Mouse (Mus musculus) intestine, embryonic 16.5 days (tissue): ENCODE results near the gene Gm10681. TPM values are rescaled to one million over a fixed set of nuclear protein-coding genes. Genes with fewer than 3 reads are reported as not detected.
"Not testable (repeated sequence)": the region's sequence is repeated elsewhere in the genome, so short reads cannot be mapped to it uniquely, and the experiment has no call there.

Experiments
- ATAC-seq: fragments of 200-750 bp; cut with Nextera tagmentation; 2 replicates; pipeline ENCODE4 v1.8.0; 2017; ENCODE audit warnings: moderate TSS enrichment, moderate library complexity
- H3K27ac ChIP-seq: fragments of 300-500 bp; sonication (generic); 2 replicates; pipeline ENCODE4 v1.5.1; 2014; ENCODE audit warnings: mild to moderate bottlenecking, low read length
- H3K27me3 ChIP-seq: fragments of 300-500 bp; sonication (generic); replicated peaks from 2 replicates; pipeline ENCODE4 v1.6.1; 2014; ENCODE audit warnings: low read length, control low read depth, mixed read lengths; ENCODE audit not compliant: control insufficient read depth, insufficient read depth
- H3K36me3 ChIP-seq: fragments of 300-500 bp; sonication (generic); 2 replicates; pipeline ENCODE4 v1.6.1; 2014; ENCODE audit warnings: low read length, control low read depth; ENCODE audit not compliant: control insufficient read depth, insufficient read depth
- H3K4me1 ChIP-seq: fragments of 300-500 bp; sonication (generic); 2 replicates; pipeline ENCODE4 v1.6.1; 2014; ENCODE audit warnings: low read length, control low read depth, mixed read lengths; ENCODE audit not compliant: control insufficient read depth, insufficient read depth
- H3K4me2 ChIP-seq: fragments of 300-500 bp; sonication (generic); 2 replicates; pipeline ENCODE4 v1.6.1; 2014; ENCODE audit warnings: low read depth, low read length, control low read depth
- H3K4me3 ChIP-seq: fragments of 300-500 bp; sonication (generic); 2 replicates; pipeline ENCODE4 v1.5.1; 2014; ENCODE audit warnings: mild to moderate bottlenecking, low read length
- H3K9ac ChIP-seq: fragments of 300-500 bp; sonication (generic); 2 replicates; pipeline ENCODE4 v1.6.1; 2014; ENCODE audit warnings: low read depth, low read length
- H3K9me3 ChIP-seq: fragments of 300-500 bp; sonication (generic); 2 replicates; pipeline ENCODE4 v1.6.1; 2016; ENCODE audit warnings: low read length, control low read depth; ENCODE audit not compliant: control insufficient read depth
- WGBS: fragments of 180-500 bp; shearing (Covaris S2); extraction: QIAGEN DNeasy Blood & Tissue Kit; methylation state at CpG from one replicate; pipeline ENCODE4 v1.1.7; 2014; 5-methylcytosine and 5-hydroxymethylcytosine counted together
- polyA plus RNA-seq: library from polyadenylated mRNA; unstranded; fragments of >200 nt; fragmentation: Nextera tagmentation; extraction: Ambion mirVana; gene quantifications from 2 replicates; pipeline ENCODE4 v1.2.1, GENCODE M21; 2015

Gm10681 gene
- polyA plus RNA-seq, 1 experiment from 2014 or later = not detected

GRCm38 (mm10) chr3:98582622-98583021 lies 6.0 kb downstream of the Gm10681 start:
- H3K4me2 ChIP-seq, H3K4me1 ChIP-seq, H3K9me3 ChIP-seq, ATAC-seq, H3K9ac ChIP-seq, H3K4me3 ChIP-seq, H3K36me3 ChIP-seq, H3K27ac ChIP-seq, H3K27me3 ChIP-seq: not testable (repeated sequence)

GRCm38 (mm10) chr3:98582202-98582601 lies 6.4 kb downstream of the Gm10681 start:
- H3K4me1 ChIP-seq, H3K4me2 ChIP-seq, H3K27ac ChIP-seq, H3K27me3 ChIP-seq, H3K36me3 ChIP-seq, H3K9me3 ChIP-seq, H3K9ac ChIP-seq, H3K4me3 ChIP-seq: not testable (repeated sequence)
- no CpG with 5 or more reads among the region's 1 CpGs for WGBS
- 0 out of 2 replicates have a peak, but pooled peaks have one; percentile 44 for ATAC-seq

- not testable (repeated sequence) for H3K4me2 ChIP-seq, H3K27ac ChIP-seq, H3K9ac ChIP-seq, H3K36me3 ChIP-seq, H3K27me3 ChIP-seq, H3K9me3 ChIP-seq, H3K4me3 ChIP-seq, H3K4me1 ChIP-seq, ATAC-seq
- 67% methylated on average over 1 of the region's 1 CpGs for WGBS
Measured at GRCm38 (mm10) chr3:98581024-98581423, 7.6 kb downstream of the Gm10681 start.

GRCm38 (mm10) chr3:98567717-98568116 lies 20.9 kb downstream of the Gm10681 start:
- WGBS = 91% methylated on average over 2 of the region's 2 CpGs
- not testable (repeated sequence) for H3K9ac ChIP-seq, ATAC-seq, H3K27ac ChIP-seq, H3K27me3 ChIP-seq, H3K36me3 ChIP-seq, H3K4me2 ChIP-seq, H3K4me3 ChIP-seq, H3K4me1 ChIP-seq, H3K9me3 ChIP-seq

GRCm38 (mm10) chr3:98564894-98565293 lies 23.7 kb downstream of the Gm10681 start:
- H3K4me2 ChIP-seq, H3K4me3 ChIP-seq, H3K36me3 ChIP-seq, H3K4me1 ChIP-seq, ATAC-seq, H3K9ac ChIP-seq, H3K27ac ChIP-seq, H3K27me3 ChIP-seq, H3K9me3 ChIP-seq: not testable (repeated sequence)
- WGBS = no CpG with 5 or more reads among the region's 3 CpGs

- no CpG with 5 or more reads among the region's 2 CpGs for WGBS
- H3K27me3 ChIP-seq, H3K36me3 ChIP-seq, H3K4me1 ChIP-seq, H3K4me3 ChIP-seq, H3K4me2 ChIP-seq, ATAC-seq, H3K9ac ChIP-seq, H3K27ac ChIP-seq, H3K9me3 ChIP-seq: not testable (repeated sequence)
Measured at GRCm38 (mm10) chr3:98563831-98564230, 24.8 kb downstream of the Gm10681 start.

DNA sequence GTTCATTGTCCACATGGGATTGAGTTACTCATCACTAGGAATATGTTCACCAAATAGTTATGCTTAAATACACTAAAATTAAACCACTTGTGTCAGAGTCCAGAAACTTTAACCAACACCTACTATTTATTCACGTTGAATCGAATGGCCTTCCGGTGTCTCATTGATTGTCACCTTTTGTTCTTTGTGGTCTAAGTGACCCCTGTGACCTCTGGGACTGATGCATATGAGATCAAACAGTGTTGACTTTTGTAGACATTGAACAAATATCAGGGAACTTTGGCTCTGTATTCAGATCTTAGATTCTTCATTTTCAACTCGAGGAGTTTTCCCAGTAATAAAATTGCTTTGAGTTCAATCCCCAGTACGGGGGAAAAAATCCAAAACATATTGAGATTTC lies 27.9 kb downstream of the Gm10681 start:
- H3K9me3 ChIP-seq, ATAC-seq: not testable (repeated sequence)
- no CpG with 5 or more reads among the region's 5 CpGs for WGBS

DNA sequence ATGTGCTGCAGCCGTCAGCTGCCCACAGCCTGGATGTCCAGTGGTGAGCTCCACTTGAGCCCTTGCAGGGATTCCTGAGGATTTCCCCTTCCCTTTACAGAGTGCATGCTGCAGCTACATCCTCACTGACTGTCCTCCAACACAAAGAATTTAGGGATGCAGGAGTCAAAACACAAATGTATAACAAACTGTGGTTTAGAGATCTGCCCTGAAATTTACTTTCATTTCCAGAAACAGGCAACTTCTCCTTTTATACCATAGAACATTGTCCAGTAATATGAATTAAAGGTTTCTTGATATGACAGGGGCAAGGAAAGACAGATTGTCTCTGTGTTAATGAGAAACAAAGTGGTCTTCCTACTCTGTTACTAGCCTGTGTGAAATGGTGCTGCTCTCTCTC lies 37.8 kb downstream of the Gm10681 start:
- H3K4me3 ChIP-seq, H3K4me1 ChIP-seq, H3K36me3 ChIP-seq, H3K4me2 ChIP-seq, H3K9ac ChIP-seq, H3K27me3 ChIP-seq, H3K27ac ChIP-seq, H3K9me3 ChIP-seq, ATAC-seq: not testable (repeated sequence)
- WGBS = no CpG with 5 or more reads among the region's 1 CpGs

More for the DNA sequence above, 27.9 kb downstream of the Gm10681 start:
- not testable (repeated sequence) for H3K36me3 ChIP-seq, H3K27ac ChIP-seq, H3K27me3 ChIP-seq, H3K4me3 ChIP-seq, H3K4me1 ChIP-seq, H3K9ac ChIP-seq, H3K4me2 ChIP-seq

- H3K27ac ChIP-seq, ATAC-seq, H3K9me3 ChIP-seq, H3K4me2 ChIP-seq, H3K9ac ChIP-seq, H3K27me3 ChIP-seq, H3K4me1 ChIP-seq, H3K36me3 ChIP-seq, H3K4me3 ChIP-seq: not testable (repeated sequence)
- no CpG with 5 or more reads among the region's 2 CpGs for WGBS
Measured at GRCm38 (mm10) chr3:98550215-98550614, 38.4 kb downstream of the Gm10681 start.

GRCm38 (mm10) chr3:98548495-98548894 lies 40.1 kb downstream of the Gm10681 start:
- ATAC-seq, H3K27me3 ChIP-seq, H3K4me3 ChIP-seq, H3K36me3 ChIP-seq, H3K9me3 ChIP-seq, H3K27ac ChIP-seq, H3K4me1 ChIP-seq, H3K9ac ChIP-seq, H3K4me2 ChIP-seq: not testable (repeated sequence)
- 80% methylated on average over 1 of the region's 1 CpGs for WGBS
